Mouse (Mus musculus) midbrain, embryonic 14.5 days (tissue): ENCODE measurements at regions not wholly inside any gene's neighbourhood (a gene's known extent, or its start where the extent isn't known, plus 50 kb on each side); places are given as distances from the start of the nearest gene placed in this dataset.

Experiments used
- ATAC-seq: fragments of 200-750 bp; cut with Nextera tagmentation; 2 replicates; pipeline ENCODE4 v1.8.0; 2017; ENCODE audit warnings: moderate number of reproducible peaks, moderate library complexity; ENCODE audit not compliant: low FRiP score, low TSS enrichment
- DNase-seq: peaks from one replicate; pipeline ENCODE4 v3.0.0-alpha.2; 2015
- H3K27ac ChIP-seq: fragments of 300-500 bp; sonication (generic); replicated peaks from 2 replicates; pipeline ENCODE4 v1.5.1; 2014; ENCODE audit warnings: mild to moderate bottlenecking, low read depth, low read length, moderate library complexity
- H3K27me3 ChIP-seq: fragments of 300-500 bp; sonication (generic); 2 replicates; pipeline ENCODE4 v1.6.1; 2014; ENCODE audit warnings: low read length, control low read depth, mixed read lengths; ENCODE audit not compliant: control insufficient read depth, insufficient read depth
- H3K36me3 ChIP-seq: fragments of 300-500 bp; sonication (generic); 2 replicates; pipeline ENCODE4 v1.6.1; 2014; ENCODE audit warnings: low read length, control low read depth; ENCODE audit not compliant: control insufficient read depth, insufficient read depth
- H3K4me1 ChIP-seq: fragments of 300-500 bp; sonication (generic); 2 replicates; pipeline ENCODE4 v1.6.1; 2014; ENCODE audit warnings: mild to moderate bottlenecking, antibody characterized with exemption, low read length, control low read depth; ENCODE audit not compliant: control insufficient read depth, insufficient read depth
- H3K4me2 ChIP-seq: fragments of 300-500 bp; sonication (generic); 2 replicates; pipeline ENCODE4 v1.6.1; 2014; ENCODE audit warnings: mild to moderate bottlenecking, low read length, moderate library complexity
- H3K4me3 ChIP-seq: fragments of 300-500 bp; sonication (generic); replicated peaks from 2 replicates; pipeline ENCODE4 v1.5.1; 2014; ENCODE audit warnings: low read depth, low read length
- H3K9ac ChIP-seq: fragments of 300-500 bp; sonication (generic); replicated peaks from 2 replicates; pipeline ENCODE4 v1.6.1; 2014; ENCODE audit warnings: mild to moderate bottlenecking, low read length, moderate library complexity
- H3K9me3 ChIP-seq: fragments of 300-500 bp; sonication (generic); 2 replicates; pipeline ENCODE4 v1.6.1; 2016; ENCODE audit warnings: low read length, control low read depth, mixed read lengths; ENCODE audit not compliant: control insufficient read depth
- WGBS: fragments of 180-500 bp; shearing (Covaris S2); extraction: QIAGEN DNeasy Blood & Tissue Kit; methylation state at CpG from one replicate; pipeline ENCODE4 v1.1.7; 2014; 5-methylcytosine and 5-hydroxymethylcytosine counted together

GRCm38 (mm10) chr5:43071541-43071940 is 161.4 kb upstream of the Cpeb2 start:
- Histone ChIP-seq H3K27me3 (no peaks in the 10 kb centered on the region), H3K4me3 (no peak overlapping the region), H3K27ac (no peak overlapping the region), H3K9ac (no peak overlapping the region), H3K4me2 (no peak overlapping the region), H3K36me3 (no peaks in the 10 kb centered on the region), H3K4me1 (no peaks in the 10 kb centered on the region), H3K9me3 (no peaks in the 10 kb centered on the region)
- ATAC-seq (no peak), DNase-seq (no peak)
- 95% methylated on average over 3 of the region's 3 CpGs for WGBS

- H3K36me3 ChIP-seq: no peaks in the 10 kb centered on the region
- DNase-seq: no peak
- WGBS: 85% methylated on average over 2 of the region's 2 CpGs
- no peak for ATAC-seq
- no peaks in the 10 kb centered on the region for H3K27me3 ChIP-seq
- H3K9ac ChIP-seq: no peak overlapping the region
- no peaks in the 10 kb centered on the region for H3K4me1 ChIP-seq
- H3K27ac ChIP-seq: no peak overlapping the region
- H3K9me3 ChIP-seq: no peaks in the 10 kb centered on the region
- no peak overlapping the region for H3K4me3 ChIP-seq
- H3K4me2 ChIP-seq: no peak overlapping the region
These were observed 160.6 kb upstream of the Cpeb2 start for GRCm38 (mm10) chr5:43072340-43072739.

- H3K4me1 ChIP-seq: no peaks in the 10 kb centered on the region
- no peaks in the 10 kb centered on the region for H3K9me3 ChIP-seq
- no peak overlapping the region for H3K4me2 ChIP-seq
- WGBS: 94% methylated on average over 3 of the region's 3 CpGs
- no peaks in the 10 kb centered on the region for H3K36me3 ChIP-seq
- no peak overlapping the region for H3K4me3 ChIP-seq
- DNase-seq (no peak), ATAC-seq (no peak)
- no peak overlapping the region for H3K9ac ChIP-seq
- H3K27me3 ChIP-seq: no peaks in the 10 kb centered on the region
- no peak overlapping the region for H3K27ac ChIP-seq
These were observed 158.4 kb upstream of the Cpeb2 start for GRCm38 (mm10) chr5:43074536-43074935.

GRCm38 (mm10) chr5:43080252-43080651 is 152.7 kb upstream of the Cpeb2 start:
- WGBS: 100% methylated on average over 1 of the region's 1 CpGs
- H3K4me3 ChIP-seq: no peak overlapping the region
- no peak overlapping the region for H3K27ac ChIP-seq
- no peak for ATAC-seq
- H3K4me2 ChIP-seq: no peak overlapping the region
- H3K9ac ChIP-seq: no peak overlapping the region
- DNase-seq: no peak
- H3K9me3 ChIP-seq: no peaks in the 10 kb centered on the region
- no peaks in the 10 kb centered on the region for H3K4me1 ChIP-seq
- H3K27me3 ChIP-seq: no peaks in the 10 kb centered on the region
- no peaks in the 10 kb centered on the region for H3K36me3 ChIP-seq

GRCm38 (mm10) chr5:43081561-43082534 is 151.1 kb upstream of the Cpeb2 start:
- Histone ChIP-seq H3K4me3 (no peak overlapping the region), H3K9ac (no peak overlapping the region), H3K9me3 (no peaks in the 10 kb centered on the region), H3K27me3 (no peaks in the 10 kb centered on the region), H3K4me1 (no peaks in the 10 kb centered on the region), H3K27ac (no peak overlapping the region), H3K36me3 (no peaks in the 10 kb centered on the region), H3K4me2 (no peak overlapping the region)
- ATAC-seq (no peak), DNase-seq (peak; percentile 58)
- WGBS: 70% methylated on average over 11 of the region's 11 CpGs

- DNase-seq (no peak), ATAC-seq (no peak)
- Histone ChIP-seq H3K27ac (no peak overlapping the region), H3K9ac (no peak overlapping the region), H3K4me1 (peaks cover 8% of the 10 kb centered on the region; the same call in 1 of the 2 replicates), H3K9me3 (no peaks in the 10 kb centered on the region), H3K36me3 (no peaks in the 10 kb centered on the region), H3K4me3 (no peak overlapping the region), H3K27me3 (no peaks in the 10 kb centered on the region), H3K4me2 (no peak overlapping the region)
- WGBS: 85% methylated on average over 2 of the region's 2 CpGs
These were observed 145.9 kb upstream of the Cpeb2 start for GRCm38 (mm10) chr5:43087077-43087476.

- no peaks in the 10 kb centered on the region for H3K27me3 ChIP-seq
- no peaks in the 10 kb centered on the region for H3K36me3 ChIP-seq
- peak; percentile 52 for DNase-seq
- H3K9me3 ChIP-seq: no peaks in the 10 kb centered on the region
- peak overlapping the region; percentile 47 for H3K27ac ChIP-seq
- WGBS: 29% methylated on average over 8 of the region's 8 CpGs
- peaks cover 8% of the 10 kb centered on the region; the same call in 1 of the 2 replicates for H3K4me1 ChIP-seq
- no peak overlapping the region for H3K4me2 ChIP-seq
- peak; percentile 74 for ATAC-seq
- H3K9ac ChIP-seq: no peak overlapping the region
- no peak overlapping the region for H3K4me3 ChIP-seq
These were observed 145.0 kb upstream of the Cpeb2 start for GRCm38 (mm10) chr5:43087907-43088387.

- DNase-seq (peak; percentile 73), ATAC-seq (peak; percentile 61)
- Histone ChIP-seq H3K9me3 (no peaks in the 10 kb centered on the region), H3K27ac (peak overlapping the region; percentile 47; the same call in 1 of the 2 replicates), H3K4me1 (peaks cover 9% of the 10 kb centered on the region), H3K27me3 (no peaks in the 10 kb centered on the region), H3K4me3 (no peak overlapping the region), H3K4me2 (no peak overlapping the region), H3K36me3 (no peaks in the 10 kb centered on the region), H3K9ac (no peak overlapping the region)
- WGBS: 15% methylated on average over 12 of the region's 12 CpGs
These were observed 144.1 kb upstream of the Cpeb2 start for GRCm38 (mm10) chr5:43088650-43089397.
